Mouse (Mus musculus): ENCODE results near the gene Lysmd4. TPM values are rescaled to one million over a fixed set of nuclear protein-coding genes. Genes with fewer than 3 reads are reported as not detected.

Lysmd4 gene
- total and polyA plus RNA-seq, 2 experiments from 2014 or later = 33.2 to 42.2 TPM

DNA sequence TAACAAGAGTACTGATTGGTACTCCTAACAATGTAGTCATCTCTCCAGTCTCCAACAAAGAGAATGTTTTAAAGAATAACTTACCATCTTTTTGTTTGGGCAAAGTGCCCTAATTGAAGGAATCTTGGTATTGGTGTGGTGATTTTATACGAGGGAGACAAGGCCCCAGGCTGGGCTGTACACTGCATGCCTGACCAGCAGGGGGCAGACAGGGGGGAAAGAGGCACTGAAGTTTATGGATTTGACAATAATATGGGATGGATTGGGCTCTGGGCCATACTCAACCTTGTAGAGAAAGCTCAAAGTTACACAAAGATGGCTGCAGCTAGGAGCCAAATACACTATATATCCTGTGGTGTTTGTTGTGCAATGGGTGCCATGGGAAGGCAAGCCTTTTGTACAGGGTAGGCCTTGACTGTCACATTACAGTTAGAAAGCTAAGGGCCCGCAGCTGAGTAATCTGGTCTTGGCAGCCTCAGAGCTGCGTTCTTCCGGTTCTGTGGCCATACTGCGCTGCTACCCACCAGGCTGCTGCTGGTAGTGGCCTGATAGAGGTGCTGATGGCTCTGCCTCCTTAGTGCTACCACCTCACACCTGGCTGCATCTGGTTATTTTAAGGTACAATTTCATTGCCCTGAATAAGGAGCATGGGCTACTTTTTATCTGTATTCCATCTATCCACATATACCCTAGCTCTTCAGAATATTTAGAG, 6.7 kb downstream of the Lysmd4 start:
- ATAC-seq (ENCODE audit: low FRiP score) = no peak
- 0 out of 2 replicates have a peak, but pooled peaks cover 4% of the 10 kb centered on the region for H3K4me1 ChIP-seq (ENCODE audit: insufficient read depth, low read length)
- WGBS = 78% methylated on average over 5 of the region's 5 CpGs

DNA sequence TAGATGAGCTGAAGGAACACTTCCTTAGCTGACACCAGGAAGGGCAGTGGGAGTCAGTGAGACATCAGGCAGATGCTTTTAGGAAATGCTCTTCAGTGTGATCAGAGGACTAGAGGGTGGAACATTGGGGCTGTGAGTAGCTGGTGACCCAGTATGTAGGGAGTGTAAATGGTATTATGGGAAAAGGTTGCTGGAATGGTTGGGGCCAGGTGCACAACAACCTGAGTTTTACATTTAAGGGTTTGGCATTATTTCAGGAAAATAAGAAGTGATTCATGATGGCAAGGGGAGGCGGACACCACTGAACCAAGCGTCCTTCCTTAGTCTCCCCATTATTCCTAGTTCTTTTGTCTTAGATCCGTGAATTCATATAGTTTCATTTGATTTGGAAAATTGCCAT, 7.4 kb downstream of the Lysmd4 start:
- H3K4me3 ChIP-seq (ENCODE audit: low read depth, low read length) = no peak overlapping the region
- no peak overlapping the region; the same call in 1 of the 2 replicates for H3K9ac ChIP-seq (replicated peaks; ENCODE audit: low read length, poor library complexity, severe bottlenecking)
- no peaks in the 10 kb centered on the region for H3K27me3 ChIP-seq (ENCODE audit: insufficient read depth, low read length)
- H3K36me3 ChIP-seq (ENCODE audit: insufficient read depth, low read length) = peaks cover 23% of the 10 kb centered on the region
- H3K9me3 ChIP-seq (ENCODE audit: low read length) = no peaks in the 10 kb centered on the region
- H3K4me2 ChIP-seq (ENCODE audit: low read depth, low read length, poor library complexity, severe bottlenecking) = no peak overlapping the region
- 87% methylated on average over 3 of the region's 3 CpGs for WGBS
- TF ChIP-seq CTCF (IDR thresholded peaks at IDR 0.05) = no peak
- ATAC-seq (ENCODE audit: low FRiP score) (no peak), DNase-seq (ENCODE audit: low spot score) (no peak)
- H3K4me1 ChIP-seq (ENCODE audit: insufficient read depth, low read length) = no peaks in the 10 kb centered on the region
- H3K27ac ChIP-seq (ENCODE audit: low read depth, low read length) = no peak overlapping the region

More for the DNA sequence above, 6.7 kb downstream of the Lysmd4 start:
- peaks cover 19% of the 10 kb centered on the region for H3K36me3 ChIP-seq (ENCODE audit: insufficient read depth, low read length)
- no peaks in the 10 kb centered on the region for H3K9me3 ChIP-seq (ENCODE audit: low read length)
- no peak overlapping the region for H3K4me2 ChIP-seq (ENCODE audit: low read depth, low read length, poor library complexity, severe bottlenecking)
- H3K27ac ChIP-seq (ENCODE audit: low read depth, low read length) = no peak overlapping the region
- H3K9ac ChIP-seq (replicated peaks; ENCODE audit: low read length, poor library complexity, severe bottlenecking) = no peak overlapping the region; the same call in 1 of the 2 replicates
- DNase-seq (ENCODE audit: low spot score) = no peak
- no peaks in the 10 kb centered on the region for H3K27me3 ChIP-seq (ENCODE audit: insufficient read depth, low read length)
- peak; percentile 75 for TF ChIP-seq CTCF (IDR thresholded peaks at IDR 0.05)
- no peak overlapping the region for H3K4me3 ChIP-seq (ENCODE audit: low read depth, low read length)

DNA sequence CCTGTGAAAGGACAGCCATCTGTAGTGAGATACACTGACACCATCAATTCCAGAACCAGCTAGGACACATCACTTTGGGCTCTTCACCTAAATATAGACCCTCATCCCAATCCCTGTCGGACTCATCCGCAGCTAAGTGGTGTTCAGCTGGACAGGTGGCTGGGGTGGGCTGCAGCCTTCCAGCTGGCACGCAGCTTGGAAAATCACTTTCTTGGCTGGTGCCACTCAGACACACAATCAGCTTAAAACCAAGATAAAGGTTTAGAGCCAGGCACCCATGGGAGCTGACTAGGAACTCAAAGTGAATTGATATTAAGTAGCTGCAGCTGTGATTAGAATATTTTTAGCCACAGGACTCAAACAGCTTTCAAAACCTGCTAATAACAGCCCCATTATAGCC, 7.9 kb downstream of the Lysmd4 start:
- Histone ChIP-seq H3K27me3 (ENCODE audit: insufficient read depth, low read length) (no peaks in the 10 kb centered on the region), H3K27ac (ENCODE audit: low read depth, low read length) (no peak overlapping the region), H3K4me3 (ENCODE audit: low read depth, low read length) (no peak overlapping the region), H3K36me3 (ENCODE audit: insufficient read depth, low read length) (peaks cover 27% of the 10 kb centered on the region), H3K9ac (replicated peaks; ENCODE audit: low read length, poor library complexity, severe bottlenecking) (no peak overlapping the region), H3K4me2 (ENCODE audit: low read depth, low read length, poor library complexity, severe bottlenecking) (no peak overlapping the region), H3K4me1 (ENCODE audit: insufficient read depth, low read length) (no peaks in the 10 kb centered on the region), H3K9me3 (ENCODE audit: low read length) (no peaks in the 10 kb centered on the region)
- ATAC-seq (ENCODE audit: low FRiP score) = no peak
- no peak for TF ChIP-seq CTCF (IDR thresholded peaks at IDR 0.05)
- peak; percentile 64 for DNase-seq (ENCODE audit: low spot score)
- WGBS = 44% methylated on average over 3 of the region's 3 CpGs

DNA sequence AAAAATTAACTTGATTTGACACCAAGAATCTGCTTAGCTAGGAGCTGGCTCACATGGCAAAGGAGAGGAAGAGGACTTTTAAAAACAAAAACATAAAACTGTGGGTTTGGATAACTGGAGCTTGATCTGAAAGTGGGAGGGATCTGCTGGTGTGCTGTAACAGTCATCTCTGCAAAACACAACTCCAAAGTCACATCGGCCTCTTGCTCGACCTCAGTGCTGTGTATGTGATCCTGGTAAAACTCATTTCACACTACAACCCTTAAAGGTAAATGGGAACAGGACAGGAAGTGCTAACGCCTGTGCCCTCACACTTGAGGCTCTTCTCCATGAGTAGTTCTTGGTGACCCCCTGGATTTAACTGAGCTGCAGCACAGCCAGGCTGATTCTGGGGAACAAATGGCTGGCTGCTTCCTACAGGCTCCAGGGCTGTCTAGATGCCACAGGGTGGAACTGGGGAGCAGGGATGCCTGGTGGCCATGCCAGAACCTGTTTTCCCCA, 8.3 kb downstream of the Lysmd4 start:
- WGBS = 76% methylated on average over 3 of the region's 3 CpGs
- H3K9ac ChIP-seq (replicated peaks; ENCODE audit: low read length, poor library complexity, severe bottlenecking) = no peak overlapping the region
- no peak overlapping the region for H3K4me2 ChIP-seq (ENCODE audit: low read depth, low read length, poor library complexity, severe bottlenecking)
- DNase-seq (ENCODE audit: low spot score) = no peak
- peaks cover 30% of the 10 kb centered on the region for H3K36me3 ChIP-seq (ENCODE audit: insufficient read depth, low read length)
- H3K9me3 ChIP-seq (ENCODE audit: low read length) = no peaks in the 10 kb centered on the region
- H3K4me1 ChIP-seq (ENCODE audit: insufficient read depth, low read length) = no peaks in the 10 kb centered on the region
- no peak for TF ChIP-seq CTCF (IDR thresholded peaks at IDR 0.05)
- H3K27me3 ChIP-seq (ENCODE audit: insufficient read depth, low read length) = no peaks in the 10 kb centered on the region
- no peak overlapping the region for H3K4me3 ChIP-seq (ENCODE audit: low read depth, low read length)
- no peak overlapping the region for H3K27ac ChIP-seq (ENCODE audit: low read depth, low read length)
- no peak for ATAC-seq (ENCODE audit: low FRiP score)

DNA sequence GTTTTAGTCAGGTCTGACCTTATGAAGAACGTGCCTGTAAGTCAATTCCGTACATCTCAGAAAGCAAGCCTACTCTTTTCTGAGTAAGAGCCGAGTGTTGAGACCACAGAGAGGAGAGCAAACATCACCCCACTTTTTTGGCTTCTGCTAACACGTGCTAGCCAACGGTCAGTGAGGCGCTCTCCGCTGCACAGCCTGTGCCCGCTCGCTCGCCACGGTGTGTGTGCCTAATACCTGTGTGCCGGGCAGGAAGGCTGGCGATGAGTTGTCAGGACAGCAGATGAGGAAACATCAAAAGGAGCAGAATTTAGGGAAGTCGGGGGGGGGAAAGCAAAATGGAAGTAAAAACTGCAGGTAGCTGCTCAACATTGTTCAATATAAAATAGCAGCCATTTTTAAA, 10.2 kb downstream of the Lysmd4 start:
- ATAC-seq (ENCODE audit: low FRiP score) = no peak
- H3K4me2 ChIP-seq (ENCODE audit: low read depth, low read length, poor library complexity, severe bottlenecking) = no peak overlapping the region
- no peaks in the 10 kb centered on the region for H3K9me3 ChIP-seq (ENCODE audit: low read length)
- no peak overlapping the region for H3K27ac ChIP-seq (ENCODE audit: low read depth, low read length)
- WGBS = 94% methylated on average over 14 of the region's 14 CpGs
- no peaks in the 10 kb centered on the region for H3K27me3 ChIP-seq (ENCODE audit: insufficient read depth, low read length)
- DNase-seq (ENCODE audit: low spot score) = no peak
- no peak overlapping the region for H3K9ac ChIP-seq (replicated peaks; ENCODE audit: low read length, poor library complexity, severe bottlenecking)
- no peaks in the 10 kb centered on the region for H3K4me1 ChIP-seq (ENCODE audit: insufficient read depth, low read length)
- peaks cover 23% of the 10 kb centered on the region for H3K36me3 ChIP-seq (ENCODE audit: insufficient read depth, low read length)
- TF ChIP-seq CTCF (IDR thresholded peaks at IDR 0.05) = no peak
- no peak overlapping the region for H3K4me3 ChIP-seq (ENCODE audit: low read depth, low read length)

DNA sequence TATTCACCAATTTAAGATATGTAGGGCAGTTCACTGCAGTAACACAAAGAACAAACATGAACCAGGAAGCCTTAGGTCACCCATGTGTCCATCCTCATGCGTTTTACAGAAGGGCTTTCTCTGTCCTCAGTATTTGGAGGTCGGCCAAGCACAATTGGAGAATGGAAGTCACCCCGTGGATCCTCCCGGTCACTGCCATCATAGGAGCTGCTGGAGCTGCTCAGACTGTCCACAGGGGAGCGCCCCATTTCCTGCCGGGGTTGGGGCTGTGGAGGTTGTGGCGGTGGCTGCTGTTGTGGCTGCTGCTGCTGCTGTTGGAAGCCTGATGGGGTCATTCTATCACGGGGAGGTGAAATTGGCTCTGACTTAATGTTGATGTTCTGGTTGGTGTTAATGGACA, 12.5 kb downstream of the Lysmd4 start:
- H3K27ac ChIP-seq (ENCODE audit: low read depth, low read length) = no peak overlapping the region
- ATAC-seq (ENCODE audit: low FRiP score) = no peak
- 80% methylated on average over 8 of the region's 8 CpGs for WGBS
- peak; percentile 36 for DNase-seq (ENCODE audit: low spot score)
- H3K9me3 ChIP-seq (ENCODE audit: low read length) = no peaks in the 10 kb centered on the region
- H3K4me3 ChIP-seq (ENCODE audit: low read depth, low read length) = no peak overlapping the region
- H3K4me1 ChIP-seq (ENCODE audit: insufficient read depth, low read length) = no peaks in the 10 kb centered on the region
- H3K36me3 ChIP-seq (ENCODE audit: insufficient read depth, low read length) = peaks cover 39% of the 10 kb centered on the region
- no peaks in the 10 kb centered on the region for H3K27me3 ChIP-seq (ENCODE audit: insufficient read depth, low read length)
- no peak overlapping the region for H3K4me2 ChIP-seq (ENCODE audit: low read depth, low read length, poor library complexity, severe bottlenecking)
- peak; percentile 13; the same call in 1 of the 2 replicates for TF ChIP-seq CTCF (IDR thresholded peaks at IDR 0.05)
- no peak overlapping the region for H3K9ac ChIP-seq (replicated peaks; ENCODE audit: low read length, poor library complexity, severe bottlenecking)
